8 mouse cellular contexts compared by ENCODE assay signal in genomic region chr9:78552984-78553383, GRCm38 (mm10). TPM values are rescaled to one million over a fixed set of nuclear protein-coding genes. Genes with fewer than 3 reads are reported as not detected.
DNase-seq lines count a peak whose midpoint lies in the region; ATAC-seq and TF ChIP-seq lines count a peak whose summit lies in the region.

No protein-coding gene starts in this region.

- peak; percentile 83 for DNase-seq in ES-E14 (ENCODE audit: low read depth, low spot score)
- peak; percentile 81 for DNase-seq in adrenal gland, postnatal 25 days
- DNase-seq in heart, postnatal 36 days, result peak; percentile 82 to 92
- DNase-seq in layer of hippocampus, postnatal 25 days (ENCODE audit: extremely low spot score in 1 of 2, low spot score in 1 of 2), result peak; percentile 74 to 98
- DNase-seq in right cerebral cortex, postnatal 36 days (ENCODE audit: low spot score in 2 of 2), result peak; percentile 56 to 62
- peak; percentile 61 for DNase-seq in yolk sac, embryonic 10.5 days (ENCODE audit: low spot score)

- H3K9ac ChIP-seq in ES-E14 (ENCODE audit: insufficient read depth, low read depth, low read length, poor library complexity, severe bottlenecking), result no peak overlapping the region; the same call in 1 of the 2 replicates

- in situ Hi-C loops in ES-E14 (cut with MboI; ENCODE audit: low sequenced_read_pairs in 2 of 2, unreplicated experiment in 2 of 2), result no loop called here

- no peak overlapping the region for H3K4me3 ChIP-seq in ES-E14 (ENCODE audit: insufficient read depth in 1 of 2, low read depth in 1 of 2, low read length in 2 of 2, poor library complexity in 1 of 2, severe bottlenecking in 1 of 2)

- no peaks in the 10 kb centered on the region for H3K9me3 ChIP-seq in ES-E14 (ENCODE audit: control insufficient read depth, insufficient read depth, low read depth, low read length)

- H3K27ac ChIP-seq in ES-E14 (ENCODE audit: insufficient read depth, low read depth, low read length, poor library complexity, severe bottlenecking), result no peak overlapping the region

- no peaks in the 10 kb centered on the region; a peak in 1 of 4 replicates for H3K4me1 ChIP-seq in ES-E14 (ENCODE audit: control insufficient read depth in 2 of 2, insufficient read depth in 2 of 2, low read length in 2 of 2, poor library complexity in 1 of 2)

- intact Hi-C loops in heart, postnatal 36 days (cut with DNase I), result loop anchor here (2.0 to 5.0 kb wide), 2 partner anchors 76 to 196 kb away; partner anchors contain the start of gene Gsta2

- peak; percentile 77 for ATAC-seq in erythroblast, adult 5-6 weeks (replicated peaks; ENCODE audit: low FRiP score, poor library complexity, severe bottlenecking)
- peak; percentile 75 for ATAC-seq in megakaryocyte-erythroid progenitor cell, adult 5-6 weeks (replicated peaks; ENCODE audit: low FRiP score, low TSS enrichment, poor library complexity, severe bottlenecking)

- peaks cover 2% of the 10 kb centered on the region; the same call in 1 of the 2 replicates for H3K36me3 ChIP-seq in ES-E14 (ENCODE audit: control insufficient read depth, insufficient read depth, low read length, poor library complexity, severe bottlenecking)

TF ChIP-seq in ES-E14, 5 proteins besides CTCF, POLR2A, EP300 and RAD21:
- no peak for TF ChIP-seq MAFK (IDR thresholded peaks at IDR 0.05; ENCODE audit: insufficient read depth, low read depth, low read length)
- TF ChIP-seq CHD2 (IDR thresholded peaks at IDR 0.05; ENCODE audit: low read depth, low read length), result no peak
- TF ChIP-seq HCFC1 (IDR thresholded peaks at IDR 0.05; ENCODE audit: borderline replicate concordance, insufficient read depth, low read length), result no peak
- no peak for TF ChIP-seq ZC3H11A (IDR thresholded peaks at IDR 0.05; ENCODE audit: borderline replicate concordance, low read depth, low read length)

RNA-seq across cellular contexts. Expression of gene Slc17a5, which starts 34.9 kb away (rescaled TPM):
- total RNA-seq in ES-E14 (2012; rRNA removed), result 7.6 and 10.0 TPM in 2 replicates
- total RNA-seq in adrenal gland, postnatal 25 days (2021), result 10.6 and 16.7 TPM in 2 replicates
- 3.6 and 6.5 TPM in 2 replicates for total RNA-seq in erythroblast, adult 5-6 weeks (2015; ENCODE audit: low replicate concordance)
- 1.4 TPM in 2 replicates for total RNA-seq in erythroblast, adult 5-6 weeks (2017; ENCODE audit: low replicate concordance)
- 1 to 10 TPM; 6.5 to 6.9 TPM for total RNA-seq in heart, postnatal 36 days (2021)
- 10 to 100 TPM; 18.8 to 20.7 TPM for total RNA-seq in layer of hippocampus, postnatal 25 days (2021)
- 4.8 and 6.4 TPM in 2 replicates for total RNA-seq in megakaryocyte-erythroid progenitor cell, adult 5-6 weeks (2014; fragmentation: Nextera tagmentation)
- 0.94 and 6.0 TPM in 2 replicates for total RNA-seq in megakaryocyte-erythroid progenitor cell, adult 5-6 weeks (2017)
